Mouse (Mus musculus) intestine, embryonic 16.5 days (tissue): ENCODE results near the gene Mindy4b-ps. TPM values are rescaled to one million over a fixed set of nuclear protein-coding genes. Genes with fewer than 3 reads are reported as not detected.

Experiments used
- ATAC-seq: fragments of 200-750 bp; cut with Nextera tagmentation; 2 replicates; pipeline ENCODE4 v1.8.0; 2017; ENCODE audit warnings: moderate TSS enrichment, moderate library complexity
- H3K27ac ChIP-seq: fragments of 300-500 bp; sonication (generic); 2 replicates; pipeline ENCODE4 v1.5.1; 2014; ENCODE audit warnings: mild to moderate bottlenecking, low read length
- H3K27me3 ChIP-seq: fragments of 300-500 bp; sonication (generic); replicated peaks from 2 replicates; pipeline ENCODE4 v1.6.1; 2014; ENCODE audit warnings: low read length, control low read depth, mixed read lengths; ENCODE audit not compliant: control insufficient read depth, insufficient read depth
- H3K36me3 ChIP-seq: fragments of 300-500 bp; sonication (generic); 2 replicates; pipeline ENCODE4 v1.6.1; 2014; ENCODE audit warnings: low read length, control low read depth; ENCODE audit not compliant: control insufficient read depth, insufficient read depth
- H3K4me1 ChIP-seq: fragments of 300-500 bp; sonication (generic); 2 replicates; pipeline ENCODE4 v1.6.1; 2014; ENCODE audit warnings: low read length, control low read depth, mixed read lengths; ENCODE audit not compliant: control insufficient read depth, insufficient read depth
- H3K4me2 ChIP-seq: fragments of 300-500 bp; sonication (generic); 2 replicates; pipeline ENCODE4 v1.6.1; 2014; ENCODE audit warnings: low read depth, low read length, control low read depth
- H3K4me3 ChIP-seq: fragments of 300-500 bp; sonication (generic); 2 replicates; pipeline ENCODE4 v1.5.1; 2014; ENCODE audit warnings: mild to moderate bottlenecking, low read length
- H3K9ac ChIP-seq: fragments of 300-500 bp; sonication (generic); 2 replicates; pipeline ENCODE4 v1.6.1; 2014; ENCODE audit warnings: low read depth, low read length
- H3K9me3 ChIP-seq: fragments of 300-500 bp; sonication (generic); 2 replicates; pipeline ENCODE4 v1.6.1; 2016; ENCODE audit warnings: low read length, control low read depth; ENCODE audit not compliant: control insufficient read depth
- WGBS: fragments of 180-500 bp; shearing (Covaris S2); extraction: QIAGEN DNeasy Blood & Tissue Kit; methylation state at CpG from one replicate; pipeline ENCODE4 v1.1.7; 2014; 5-methylcytosine and 5-hydroxymethylcytosine counted together
- polyA plus RNA-seq: library from polyadenylated mRNA; unstranded; fragments of >200 nt; fragmentation: Nextera tagmentation; extraction: Ambion mirVana; gene quantifications from 2 replicates; pipeline ENCODE4 v1.2.1, GENCODE M21; 2015

Mindy4b-ps gene
- polyA plus RNA-seq, 1 experiment from 2014 or later, result not detected

DNA sequence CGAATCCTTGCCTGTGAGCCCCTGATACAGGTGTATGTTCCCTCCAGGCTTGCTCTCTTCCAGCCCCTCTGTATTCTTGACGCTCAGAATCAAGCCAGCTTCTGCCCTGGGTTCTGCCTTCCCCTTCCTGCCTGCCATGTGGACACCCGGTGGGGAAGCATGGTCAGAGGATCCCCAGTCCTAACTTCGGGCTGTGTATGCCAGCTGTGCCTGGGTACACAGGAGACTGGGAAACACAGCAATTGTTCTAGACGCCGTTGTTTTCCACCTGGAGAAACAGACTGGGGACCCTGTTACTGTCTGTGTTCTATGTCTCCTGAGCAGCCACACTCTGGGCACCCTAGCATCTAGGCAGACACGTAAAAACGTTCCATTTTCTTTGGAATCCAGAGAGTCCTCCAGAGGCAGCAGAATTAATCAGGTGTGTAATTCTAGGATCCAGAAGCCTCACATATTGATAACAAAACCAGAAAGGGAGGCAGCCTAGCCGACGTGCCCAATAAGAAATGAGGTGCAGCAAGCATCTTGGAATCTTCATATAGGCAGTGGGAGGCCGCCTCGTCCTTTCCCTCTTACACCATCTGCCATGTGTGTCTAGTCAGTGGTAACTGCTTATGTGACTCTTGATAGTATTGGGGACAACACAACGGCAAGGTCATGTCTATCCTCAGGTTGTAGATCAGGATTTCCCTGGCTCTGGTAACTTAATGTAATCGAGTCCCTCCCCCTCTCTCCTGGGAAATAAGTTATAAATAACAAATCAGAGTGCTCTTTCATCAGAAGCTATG is 6.4 kb upstream of the Mindy4b-ps start:
- H3K27ac ChIP-seq, result no peak overlapping the region
- no peaks in the 10 kb centered on the region for H3K9me3 ChIP-seq
- H3K4me1 ChIP-seq, result no peaks in the 10 kb centered on the region
- H3K9ac ChIP-seq, result no peak overlapping the region
- no peak overlapping the region for H3K4me3 ChIP-seq
- ATAC-seq, result no peak
- no peak overlapping the region for H3K4me2 ChIP-seq
- H3K36me3 ChIP-seq, result no peaks in the 10 kb centered on the region
- WGBS, result 81% methylated on average over 14 of the region's 14 CpGs
- no peaks in the 10 kb centered on the region for H3K27me3 ChIP-seq

GRCm38 (mm10) chr3:58826266-58826665 is 4.2 kb upstream of the Mindy4b-ps start:
- Histone ChIP-seq H3K27me3 (no peaks in the 10 kb centered on the region), H3K27ac (no peak overlapping the region), H3K4me1 (no peaks in the 10 kb centered on the region), H3K36me3 (no peaks in the 10 kb centered on the region), H3K9me3 (no peaks in the 10 kb centered on the region), H3K4me3 (no peak overlapping the region), H3K4me2 (no peak overlapping the region), H3K9ac (no peak overlapping the region)
- ATAC-seq, result no peak
- 59% methylated on average over 4 of the region's 4 CpGs for WGBS

DNA sequence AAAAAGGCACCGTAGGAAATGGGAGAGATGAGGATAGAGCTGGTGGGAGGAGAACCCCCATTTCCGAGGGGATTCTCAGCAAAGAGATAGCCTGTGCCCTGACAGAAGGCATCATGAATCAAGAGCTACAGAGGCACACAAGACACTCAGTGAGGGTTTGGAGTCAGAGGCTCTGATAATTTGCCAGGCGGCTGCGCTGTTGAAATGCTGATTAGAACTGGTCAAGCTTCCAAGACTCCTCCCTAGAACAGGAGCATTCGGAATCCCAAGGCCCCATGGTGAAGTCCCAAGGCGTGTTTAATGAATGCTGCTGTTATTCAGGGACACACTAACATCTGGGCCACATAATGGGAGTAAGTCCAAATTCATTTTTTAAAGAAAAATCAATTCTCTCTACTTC is 4.8 kb downstream of the Mindy4b-ps start:
- no peak overlapping the region for H3K27ac ChIP-seq
- no peak overlapping the region for H3K4me3 ChIP-seq
- no peak overlapping the region for H3K4me2 ChIP-seq
- no peaks in the 10 kb centered on the region for H3K36me3 ChIP-seq
- H3K4me1 ChIP-seq, result no peaks in the 10 kb centered on the region
- H3K9ac ChIP-seq, result no peak overlapping the region
- H3K9me3 ChIP-seq, result no peaks in the 10 kb centered on the region
- 58% methylated on average over 6 of the region's 6 CpGs for WGBS
- H3K27me3 ChIP-seq, result no peaks in the 10 kb centered on the region
- ATAC-seq, result no peak

DNA sequence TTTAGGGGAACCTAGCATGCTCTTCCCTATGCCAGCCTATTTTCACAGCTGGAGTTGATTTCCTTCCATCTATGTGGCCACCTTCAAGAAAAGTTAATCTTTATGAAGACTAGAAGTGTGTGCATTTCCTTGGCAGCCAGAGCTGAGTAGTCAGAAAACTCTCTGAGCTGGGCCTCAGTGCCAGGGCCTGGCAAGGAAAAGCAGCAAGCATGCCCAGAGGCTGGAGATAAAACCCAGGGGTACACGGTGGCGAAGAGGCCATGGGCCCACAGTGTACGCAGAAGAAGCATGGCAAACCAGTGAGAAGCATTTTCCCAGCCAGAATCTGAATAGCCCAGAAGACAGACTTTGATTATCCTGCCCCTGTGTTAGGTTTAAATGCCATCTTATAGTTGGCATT is 7.9 kb downstream of the Mindy4b-ps start:
- no peak overlapping the region for H3K4me2 ChIP-seq
- WGBS, result 85% methylated on average over 3 of the region's 3 CpGs
- H3K4me1 ChIP-seq, result no peaks in the 10 kb centered on the region
- H3K36me3 ChIP-seq, result no peaks in the 10 kb centered on the region
- ATAC-seq, result no peak
- H3K27me3 ChIP-seq, result no peaks in the 10 kb centered on the region
- H3K9ac ChIP-seq, result no peak overlapping the region
- H3K27ac ChIP-seq, result no peak overlapping the region
- H3K4me3 ChIP-seq, result no peak overlapping the region
- no peaks in the 10 kb centered on the region for H3K9me3 ChIP-seq

- Histone ChIP-seq H3K4me1 (no peaks in the 10 kb centered on the region), H3K27ac (no peak overlapping the region), H3K9me3 (no peaks in the 10 kb centered on the region), H3K9ac (no peak overlapping the region), H3K27me3 (no peaks in the 10 kb centered on the region), H3K36me3 (no peaks in the 10 kb centered on the region), H3K4me3 (no peak overlapping the region), H3K4me2 (no peak overlapping the region)
- no peak for ATAC-seq
- WGBS, result 44% methylated on average over 11 of the region's 11 CpGs
Measured at GRCm38 (mm10) chr3:58810353-58810752, 11.8 kb downstream of the Mindy4b-ps start.

DNA sequence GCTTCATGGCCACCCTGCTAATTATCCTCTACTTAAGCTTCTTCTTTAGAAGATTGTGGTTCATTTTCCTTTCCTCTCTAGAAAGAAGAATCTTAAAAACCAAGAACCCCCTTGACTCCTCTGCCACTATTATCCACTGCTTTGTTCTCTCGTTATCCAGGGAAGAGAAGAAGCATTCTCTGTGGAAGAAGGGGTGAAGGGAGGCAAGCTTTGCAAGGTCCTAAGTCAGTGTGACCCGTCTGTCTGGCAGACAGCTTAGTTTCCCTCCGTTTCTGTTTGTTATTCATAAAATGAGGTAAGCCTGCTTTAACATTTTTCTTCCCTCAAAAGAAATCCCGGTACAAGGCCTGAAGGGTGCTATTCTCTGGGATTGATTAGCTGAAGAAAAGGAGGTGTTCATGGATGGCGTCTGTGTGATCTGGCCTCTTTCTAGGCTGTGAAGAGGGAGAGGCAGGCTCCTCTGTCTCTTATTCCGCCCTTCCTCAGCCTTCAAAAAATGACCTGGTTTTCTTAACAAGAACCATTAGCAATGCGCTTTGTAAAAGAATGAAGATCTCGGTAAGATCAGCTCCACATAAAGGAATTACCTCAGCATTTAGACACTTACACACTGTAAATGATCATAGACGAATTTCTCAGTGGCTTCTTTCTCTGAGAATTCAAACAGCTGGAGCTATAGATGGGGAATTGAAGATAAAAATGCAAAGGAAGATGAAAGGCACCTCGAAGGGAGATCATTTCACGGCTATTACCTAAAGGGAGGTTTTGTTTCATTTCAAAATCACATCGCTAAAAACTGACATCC is 12.8 kb downstream of the Mindy4b-ps start:
- Histone ChIP-seq H3K27me3 (no peaks in the 10 kb centered on the region), H3K36me3 (no peaks in the 10 kb centered on the region), H3K9me3 (no peaks in the 10 kb centered on the region), H3K4me3 (no peak overlapping the region), H3K9ac (no peak overlapping the region), H3K4me2 (no peak overlapping the region), H3K4me1 (no peaks in the 10 kb centered on the region), H3K27ac (no peak overlapping the region)
- no peak for ATAC-seq
- WGBS, result 62% methylated on average over 12 of the region's 12 CpGs

GRCm38 (mm10) chr3:58808636-58809035 is 13.5 kb downstream of the Mindy4b-ps start:
- Histone ChIP-seq H3K9ac (no peak overlapping the region), H3K27me3 (no peaks in the 10 kb centered on the region), H3K27ac (no peak overlapping the region), H3K4me1 (no peaks in the 10 kb centered on the region), H3K9me3 (no peaks in the 10 kb centered on the region), H3K36me3 (no peaks in the 10 kb centered on the region), H3K4me3 (no peak overlapping the region), H3K4me2 (no peak overlapping the region)
- 89% methylated on average over 5 of the region's 5 CpGs for WGBS
- no peak for ATAC-seq

DNA sequence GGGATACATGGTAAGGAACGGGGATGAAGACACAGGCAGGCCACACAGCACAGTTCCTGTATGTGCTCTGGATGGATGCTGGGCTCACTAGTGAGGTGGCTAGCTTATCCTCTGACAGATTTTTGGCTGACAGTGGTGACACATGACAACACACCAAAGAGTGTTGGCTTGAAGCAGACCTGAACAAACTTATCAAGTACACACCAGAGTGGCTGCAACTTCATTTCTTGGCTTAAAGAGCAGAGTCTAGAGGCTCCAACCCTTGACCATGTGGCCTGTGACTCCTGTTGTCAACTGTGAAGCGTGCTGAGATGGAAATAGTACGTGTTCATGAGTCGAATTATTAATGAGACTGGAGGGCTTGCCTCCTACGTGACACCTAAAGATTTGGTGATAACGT is 17.4 kb downstream of the Mindy4b-ps start:
- Histone ChIP-seq H3K27me3 (no peaks in the 10 kb centered on the region), H3K4me3 (no peak overlapping the region), H3K9me3 (no peaks in the 10 kb centered on the region), H3K27ac (no peak overlapping the region), H3K4me1 (no peaks in the 10 kb centered on the region), H3K36me3 (no peaks in the 10 kb centered on the region), H3K4me2 (no peak overlapping the region), H3K9ac (no peak overlapping the region)
- no peak for ATAC-seq
- WGBS, result 89% methylated on average over 6 of the region's 6 CpGs

DNA sequence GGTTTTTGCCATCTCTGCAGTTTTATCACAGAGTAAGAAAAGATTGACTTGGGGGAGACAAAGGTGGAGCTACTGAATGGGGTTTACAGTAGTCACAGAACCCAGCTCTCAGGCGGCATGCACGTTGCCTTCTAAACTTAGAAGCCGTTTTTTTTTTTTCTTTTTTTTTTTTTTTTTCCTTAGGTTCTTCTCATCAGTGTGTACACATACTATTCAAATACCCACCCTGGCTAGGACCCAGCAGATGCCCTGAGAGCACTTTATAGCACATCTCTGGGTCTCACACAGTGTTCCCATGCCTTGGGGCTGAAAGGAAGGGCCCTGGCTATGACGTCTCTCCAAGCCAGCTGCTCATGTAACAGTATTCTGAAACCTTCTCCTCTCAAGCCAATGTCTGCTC is 23.4 kb downstream of the Mindy4b-ps start:
- no peak overlapping the region for H3K9ac ChIP-seq
- no peaks in the 10 kb centered on the region for H3K27me3 ChIP-seq
- no peak overlapping the region for H3K4me3 ChIP-seq
- no peaks in the 10 kb centered on the region for H3K36me3 ChIP-seq
- 77% methylated on average over 4 of the region's 4 CpGs for WGBS
- no peaks in the 10 kb centered on the region for H3K4me1 ChIP-seq
- no peak for ATAC-seq
- H3K9me3 ChIP-seq, result no peaks in the 10 kb centered on the region
- H3K27ac ChIP-seq, result no peak overlapping the region
- no peak overlapping the region for H3K4me2 ChIP-seq
